Mouse (Mus musculus): ENCODE results near the gene Fzd4. TPM values are rescaled to one million over a fixed set of nuclear protein-coding genes. Genes with fewer than 3 reads are reported as not detected.
A peak's percentile ranks its signal among the peaks of the same experiment; 100 is the strongest.

The Fzd4 gene
- polyA plus RNA-seq, 1 experiment from 2014 or later, result 7.8 TPM

DNA sequence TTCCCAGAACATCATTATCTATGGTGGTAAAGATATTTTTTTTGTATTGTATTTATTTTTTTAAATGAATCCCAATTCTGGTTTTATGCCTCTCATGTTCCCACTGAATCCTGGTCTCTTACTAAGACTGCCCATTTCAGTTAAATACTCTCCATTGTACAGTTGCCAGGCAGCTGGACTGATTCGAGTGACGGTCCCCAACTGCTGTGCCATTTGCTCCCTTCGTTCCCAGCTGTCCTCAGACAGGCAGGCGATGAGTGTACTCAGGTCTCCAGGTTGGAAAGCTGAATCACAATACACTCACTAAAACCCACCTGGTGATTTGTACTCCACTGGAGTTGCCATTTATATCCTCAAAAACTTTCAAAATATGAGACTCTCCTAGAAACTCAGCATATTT lies 38.1 kb downstream of the Fzd4 start:
- Histone ChIP-seq H3K9ac (ENCODE audit: low read depth, low read length) (no peak overlapping the region), H3K27ac (ENCODE audit: low read depth, low read length) (no peak overlapping the region), H3K27me3 (replicated peaks; ENCODE audit: control insufficient read depth, insufficient read depth, low read length) (no peaks in the 10 kb centered on the region), H3K9me3 (ENCODE audit: control insufficient read depth, low read length) (no peaks in the 10 kb centered on the region), H3K4me2 (no peak overlapping the region), H3K36me3 (ENCODE audit: control insufficient read depth, insufficient read depth, low read length) (no peaks in the 10 kb centered on the region), H3K4me1 (replicated peaks; ENCODE audit: control insufficient read depth, insufficient read depth, low read length) (no peaks in the 10 kb centered on the region), H3K4me3 (ENCODE audit: low read depth, low read length) (no peak overlapping the region)
- no peak for DNase-seq (ENCODE audit: low spot score)
- WGBS, result 86% methylated on average over 4 of the region's 4 CpGs
- no peak for ATAC-seq (replicated peaks; ENCODE audit: low FRiP score)

DNA sequence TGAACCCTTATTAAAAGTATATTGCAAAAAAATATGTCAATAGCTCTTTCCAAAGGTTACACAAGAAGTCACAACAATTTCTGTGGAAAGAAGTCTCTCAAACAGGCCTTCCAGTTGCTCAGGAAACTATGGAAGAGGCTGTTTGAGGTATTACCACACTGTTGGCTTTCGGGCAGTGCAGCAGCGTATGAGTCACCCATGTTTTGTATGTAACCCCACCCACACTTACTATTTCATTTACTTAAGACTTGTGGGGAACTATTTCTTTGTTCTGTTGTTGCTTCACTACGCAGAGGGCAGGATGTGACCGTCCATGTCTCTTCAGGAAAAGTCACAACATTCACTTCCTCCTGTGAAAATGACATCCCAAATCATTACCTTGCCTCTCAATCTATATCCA lies 41.0 kb downstream of the Fzd4 start:
- no peak for DNase-seq (ENCODE audit: low spot score)
- H3K4me3 ChIP-seq (ENCODE audit: low read depth, low read length), result no peak overlapping the region
- WGBS, result 67% methylated on average over 4 of the region's 4 CpGs
- ATAC-seq (replicated peaks; ENCODE audit: low FRiP score), result no peak
- no peak overlapping the region for H3K4me2 ChIP-seq
- H3K27me3 ChIP-seq (replicated peaks; ENCODE audit: control insufficient read depth, insufficient read depth, low read length), result no peaks in the 10 kb centered on the region
- no peak overlapping the region for H3K9ac ChIP-seq (ENCODE audit: low read depth, low read length)
- no peaks in the 10 kb centered on the region for H3K36me3 ChIP-seq (ENCODE audit: control insufficient read depth, insufficient read depth, low read length)
- no peaks in the 10 kb centered on the region for H3K9me3 ChIP-seq (ENCODE audit: control insufficient read depth, low read length)
- no peak overlapping the region for H3K27ac ChIP-seq (ENCODE audit: low read depth, low read length)
- H3K4me1 ChIP-seq (replicated peaks; ENCODE audit: control insufficient read depth, insufficient read depth, low read length), result no peaks in the 10 kb centered on the region

DNA sequence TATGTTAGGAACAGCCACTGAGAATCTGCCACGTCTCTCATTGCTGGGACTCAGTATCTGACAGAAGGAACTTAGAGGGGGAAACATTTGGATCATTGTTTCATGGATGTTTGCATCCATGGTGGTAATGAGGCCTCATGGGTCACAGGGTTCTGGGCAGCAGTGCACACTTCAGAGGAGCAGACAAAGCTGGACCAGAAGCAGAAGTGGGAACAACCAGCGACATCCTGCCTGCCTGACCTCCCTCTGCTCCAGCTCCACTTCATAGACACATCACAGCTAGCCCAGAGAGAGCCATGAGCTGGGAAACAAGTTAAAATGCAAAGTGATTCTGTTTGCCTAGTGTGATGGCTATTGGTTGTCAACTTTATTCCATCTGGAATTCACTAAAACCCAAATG lies 46.2 kb downstream of the Fzd4 start:
- no peak for ATAC-seq (replicated peaks; ENCODE audit: low FRiP score)

DNA sequence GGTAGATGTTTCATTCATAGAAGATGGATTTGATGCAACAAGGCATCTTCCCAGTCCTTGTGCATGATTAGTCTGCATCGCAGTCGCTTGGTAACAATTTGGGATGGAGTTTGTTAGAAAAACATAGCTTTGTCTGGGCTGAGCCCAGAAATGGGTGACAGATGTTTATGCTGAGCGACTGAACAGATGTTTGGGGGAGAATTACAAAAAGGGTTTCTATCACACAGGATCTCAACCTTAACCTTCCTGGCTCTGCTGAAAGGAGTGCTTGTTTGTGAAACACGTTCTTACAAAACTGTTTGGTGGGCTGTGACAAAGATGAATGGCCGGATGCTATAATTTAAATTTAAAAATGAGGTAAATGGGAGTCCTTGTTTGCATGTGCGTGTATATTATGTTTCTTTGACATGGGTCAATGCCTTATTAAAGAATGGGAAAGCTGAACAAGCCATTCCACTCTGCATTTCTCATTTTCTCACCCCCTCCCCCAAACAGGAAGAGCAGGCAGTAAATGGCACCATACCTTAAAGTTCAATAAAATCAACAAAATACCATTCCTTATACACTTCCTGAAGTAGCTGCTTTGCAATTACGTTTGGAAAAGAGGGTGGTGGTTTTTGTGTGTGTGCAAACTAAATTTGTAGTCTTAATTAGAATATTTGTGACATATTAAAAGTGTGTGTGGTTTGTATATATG lies 52.4 kb downstream of the Fzd4 start:
- Histone ChIP-seq H3K36me3 (ENCODE audit: control insufficient read depth, insufficient read depth, low read length) (no peaks in the 10 kb centered on the region), H3K27me3 (replicated peaks; ENCODE audit: control insufficient read depth, insufficient read depth, low read length) (no peaks in the 10 kb centered on the region), H3K9me3 (ENCODE audit: control insufficient read depth, low read length) (no peaks in the 10 kb centered on the region), H3K4me3 (ENCODE audit: low read depth, low read length) (no peak overlapping the region), H3K4me2 (no peak overlapping the region), H3K27ac (ENCODE audit: low read depth, low read length) (no peak overlapping the region), H3K4me1 (replicated peaks; ENCODE audit: control insufficient read depth, insufficient read depth, low read length) (no peaks in the 10 kb centered on the region), H3K9ac (ENCODE audit: low read depth, low read length) (no peak overlapping the region)
- ATAC-seq (replicated peaks; ENCODE audit: low FRiP score), result no peak
- WGBS, result 60% methylated on average over 7 of the region's 7 CpGs
- peak; percentile 15 for DNase-seq (ENCODE audit: low spot score)

More for the DNA sequence above, 46.2 kb downstream of the Fzd4 start:
- Histone ChIP-seq H3K27ac (ENCODE audit: low read depth, low read length) (no peak overlapping the region), H3K4me2 (no peak overlapping the region), H3K4me3 (ENCODE audit: low read depth, low read length) (no peak overlapping the region), H3K27me3 (replicated peaks; ENCODE audit: control insufficient read depth, insufficient read depth, low read length) (no peaks in the 10 kb centered on the region), H3K9me3 (ENCODE audit: control insufficient read depth, low read length) (no peaks in the 10 kb centered on the region), H3K4me1 (replicated peaks; ENCODE audit: control insufficient read depth, insufficient read depth, low read length) (no peaks in the 10 kb centered on the region), H3K9ac (ENCODE audit: low read depth, low read length) (no peak overlapping the region), H3K36me3 (ENCODE audit: control insufficient read depth, insufficient read depth, low read length) (no peaks in the 10 kb centered on the region)
- 49% methylated on average over 2 of the region's 2 CpGs for WGBS
- DNase-seq (ENCODE audit: low spot score), result peak; percentile 9

DNA sequence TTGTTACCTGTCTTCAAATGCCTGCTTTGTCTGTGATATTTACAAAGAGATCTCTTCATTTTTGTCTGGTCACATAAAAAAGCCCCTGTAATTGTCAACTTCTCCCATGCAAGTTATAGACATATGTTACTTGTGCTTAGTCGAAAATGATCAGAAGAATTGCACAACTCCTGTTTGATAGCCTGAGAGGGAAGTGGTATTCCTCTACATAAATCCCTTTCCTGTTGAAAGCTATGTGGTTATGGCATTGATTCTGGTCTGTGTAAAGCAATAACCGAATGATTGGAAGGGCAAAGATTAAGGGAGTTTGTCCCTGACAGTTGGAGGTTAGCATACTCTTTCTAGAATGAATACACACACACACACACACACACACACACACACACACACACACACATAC lies 55.5 kb downstream of the Fzd4 start:
- Histone ChIP-seq H3K4me1 (replicated peaks; ENCODE audit: control insufficient read depth, insufficient read depth, low read length) (no peaks in the 10 kb centered on the region), H3K27ac (ENCODE audit: low read depth, low read length) (no peak overlapping the region), H3K36me3 (ENCODE audit: control insufficient read depth, insufficient read depth, low read length) (no peaks in the 10 kb centered on the region), H3K4me3 (ENCODE audit: low read depth, low read length) (no peak overlapping the region), H3K4me2 (no peak overlapping the region), H3K27me3 (replicated peaks; ENCODE audit: control insufficient read depth, insufficient read depth, low read length) (no peaks in the 10 kb centered on the region), H3K9ac (ENCODE audit: low read depth, low read length) (no peak overlapping the region), H3K9me3 (ENCODE audit: control insufficient read depth, low read length) (no peaks in the 10 kb centered on the region)
- no peak for DNase-seq (ENCODE audit: low spot score)
- WGBS, result 53% methylated on average over 2 of the region's 2 CpGs
- no peak for ATAC-seq (replicated peaks; ENCODE audit: low FRiP score)

DNA sequence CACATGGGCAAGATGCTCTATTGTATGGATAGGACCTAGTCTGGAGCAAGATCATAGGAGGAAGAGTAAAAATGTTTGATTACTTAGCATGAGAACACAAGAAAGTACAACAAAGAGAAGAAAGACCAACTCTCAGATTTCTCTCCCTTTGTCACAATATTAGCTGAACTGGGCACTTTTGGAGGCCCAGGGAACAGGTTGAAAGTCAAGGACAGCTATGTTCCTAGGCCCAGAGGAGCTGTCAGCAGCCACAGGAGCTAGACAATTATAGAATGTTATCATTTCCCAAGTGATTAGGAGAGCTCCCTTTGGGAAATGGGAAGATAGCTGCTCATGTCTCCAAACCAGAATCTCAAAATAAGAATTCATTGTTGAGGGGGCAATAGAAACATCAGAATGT lies 56.8 kb downstream of the Fzd4 start:
- Histone ChIP-seq H3K4me3 (ENCODE audit: low read depth, low read length) (no peak overlapping the region), H3K36me3 (ENCODE audit: control insufficient read depth, insufficient read depth, low read length) (no peaks in the 10 kb centered on the region), H3K9me3 (ENCODE audit: control insufficient read depth, low read length) (no peaks in the 10 kb centered on the region), H3K4me1 (replicated peaks; ENCODE audit: control insufficient read depth, insufficient read depth, low read length) (no peaks in the 10 kb centered on the region), H3K27me3 (replicated peaks; ENCODE audit: control insufficient read depth, insufficient read depth, low read length) (no peaks in the 10 kb centered on the region), H3K4me2 (no peak overlapping the region), H3K27ac (ENCODE audit: low read depth, low read length) (no peak overlapping the region), H3K9ac (ENCODE audit: low read depth, low read length) (no peak overlapping the region)
- peak; percentile 6 for DNase-seq (ENCODE audit: low spot score)
- no peak for ATAC-seq (replicated peaks; ENCODE audit: low FRiP score)

DNA sequence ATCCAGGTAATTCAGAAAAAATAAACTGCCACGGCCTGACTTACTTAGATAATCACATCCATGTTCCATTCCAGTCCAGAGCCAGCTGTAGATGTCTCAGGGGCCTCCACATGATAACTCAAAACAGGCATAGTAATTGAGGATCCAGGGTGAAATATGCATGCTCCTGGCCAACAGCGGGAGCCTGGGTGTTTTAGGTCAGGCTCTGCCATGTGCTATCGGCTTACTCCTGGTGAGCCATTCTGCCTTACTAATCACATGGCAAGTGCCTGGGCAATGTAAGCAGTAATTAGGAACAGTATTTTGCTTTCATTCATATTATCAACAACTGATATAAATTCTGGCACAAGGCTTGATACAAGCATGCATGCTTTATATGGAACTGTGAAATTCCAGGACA lies 57.2 kb downstream of the Fzd4 start:
- Histone ChIP-seq H3K4me3 (ENCODE audit: low read depth, low read length) (no peak overlapping the region), H3K36me3 (ENCODE audit: control insufficient read depth, insufficient read depth, low read length) (no peaks in the 10 kb centered on the region), H3K27ac (ENCODE audit: low read depth, low read length) (no peak overlapping the region), H3K27me3 (replicated peaks; ENCODE audit: control insufficient read depth, insufficient read depth, low read length) (no peaks in the 10 kb centered on the region), H3K4me1 (replicated peaks; ENCODE audit: control insufficient read depth, insufficient read depth, low read length) (no peaks in the 10 kb centered on the region), H3K4me2 (no peak overlapping the region), H3K9me3 (ENCODE audit: control insufficient read depth, low read length) (no peaks in the 10 kb centered on the region), H3K9ac (ENCODE audit: low read depth, low read length) (no peak overlapping the region)
- no peak for DNase-seq (ENCODE audit: low spot score)
- 67% methylated on average over 3 of the region's 3 CpGs for WGBS
- ATAC-seq (replicated peaks; ENCODE audit: low FRiP score), result no peak

Other genes starting within 250 kb of the Fzd4 start
- gene Tmem135, start 133 bp upstream of the Fzd4 start, polyA plus RNA-seq (2014; fragmentation: Nextera tagmentation; extraction: Ambion mirVana), result 27.0 and 28.9 TPM in 2 replicates
- 8.2 and 9.0 TPM in 2 replicates for gene Prss23, start 122.8 kb downstream of the Fzd4 start, polyA plus RNA-seq (2014; fragmentation: Nextera tagmentation; extraction: Ambion mirVana)
- gene Me3, start 228.0 kb downstream of the Fzd4 start, polyA plus RNA-seq (2014; fragmentation: Nextera tagmentation; extraction: Ambion mirVana), result 0.12 and 0.22 TPM in 2 replicates